Mouse (Mus musculus): ENCODE measurements around the gene Agap1.

- TF ChIP-seq CTCF (IDR thresholded peaks at IDR 0.05; ENCODE audit: borderline replicate concordance, extremely low read depth, insufficient read depth, insufficient read length): no peak
- TF ChIP-seq POLR2A (IDR thresholded peaks at IDR 0.05; ENCODE audit: borderline replicate concordance, extremely low read depth, insufficient read depth, insufficient read length, poor library complexity, severe bottlenecking): no peak
These were observed 301.8 kb downstream of the Agap1 start for GRCm38 (mm10) chr1:89756387-89756786.

Data from brain, embryonic 14.5 days (tissue).